Mouse (Mus musculus) megakaryocyte-erythroid progenitor cell, adult 5 weeks (primary cell): Measurements from ENCODE around the gene Tmem258. TPM values are rescaled to one million over a fixed set of nuclear protein-coding genes. Genes with fewer than 3 reads are reported as not detected.

Experiments
- polyA plus RNA-seq: library from polyadenylated mRNA; stranded (reverse); fragments of >175 nt; gene quantifications from 2 replicates; pipeline ENCODE4 v1.2.3, GENCODE M21; 2012

Gene Tmem258
- 20.8 and 31.6 TPM in 2 replicates for polyA plus RNA-seq

DNA sequence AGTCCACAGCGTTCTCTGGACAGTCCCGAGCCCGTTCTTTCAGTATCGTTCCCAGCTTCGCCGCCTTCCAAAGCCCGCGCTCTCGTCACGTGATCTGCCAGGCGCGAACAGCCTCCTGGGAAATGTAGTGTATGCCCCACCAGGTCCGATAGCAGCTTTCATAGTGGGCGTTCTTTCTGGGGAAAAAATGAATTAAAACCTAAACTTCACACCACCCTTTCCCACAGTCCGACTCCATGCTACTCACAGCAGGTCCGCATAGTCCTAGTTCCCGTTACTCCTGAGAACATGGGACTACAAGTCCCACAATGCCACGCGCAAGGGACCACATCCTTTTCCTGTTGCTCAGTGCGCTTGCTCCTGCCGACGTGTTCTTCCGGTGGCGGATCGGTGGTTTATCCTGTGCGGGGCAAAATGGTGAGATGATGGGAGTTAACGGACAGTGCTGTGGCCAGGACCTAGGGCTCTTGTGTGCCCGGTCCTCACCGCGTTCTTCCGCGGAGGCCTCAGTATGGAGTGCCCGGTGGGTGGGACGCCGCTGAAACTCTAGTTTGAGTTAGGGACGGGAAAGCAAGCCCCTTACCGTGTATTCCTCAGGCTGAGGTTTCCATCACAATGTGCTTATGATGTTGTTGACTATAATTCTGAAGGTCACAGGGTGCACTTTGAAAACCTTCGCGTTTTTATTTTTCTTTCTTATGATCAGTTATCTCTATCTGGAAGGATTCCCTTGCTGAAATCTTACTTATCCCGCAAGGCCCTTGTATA lies at the start of gene Tmem258, which contains the start of gene Fen1:
Tmem258 (plus strand) TSS at position 167 of the 768 bp plus-strand sequence.
Fen1 (minus strand) TSS at position 322 of the 768 bp plus-strand sequence.

GRCm38 (mm10) chr19:10182670-10183298 lies 21.0 kb upstream of the Tmem258 start, which contains the start of gene Fads1:
Gene Fads1 (plus strand): TSS chr19:10182888.

DNA sequence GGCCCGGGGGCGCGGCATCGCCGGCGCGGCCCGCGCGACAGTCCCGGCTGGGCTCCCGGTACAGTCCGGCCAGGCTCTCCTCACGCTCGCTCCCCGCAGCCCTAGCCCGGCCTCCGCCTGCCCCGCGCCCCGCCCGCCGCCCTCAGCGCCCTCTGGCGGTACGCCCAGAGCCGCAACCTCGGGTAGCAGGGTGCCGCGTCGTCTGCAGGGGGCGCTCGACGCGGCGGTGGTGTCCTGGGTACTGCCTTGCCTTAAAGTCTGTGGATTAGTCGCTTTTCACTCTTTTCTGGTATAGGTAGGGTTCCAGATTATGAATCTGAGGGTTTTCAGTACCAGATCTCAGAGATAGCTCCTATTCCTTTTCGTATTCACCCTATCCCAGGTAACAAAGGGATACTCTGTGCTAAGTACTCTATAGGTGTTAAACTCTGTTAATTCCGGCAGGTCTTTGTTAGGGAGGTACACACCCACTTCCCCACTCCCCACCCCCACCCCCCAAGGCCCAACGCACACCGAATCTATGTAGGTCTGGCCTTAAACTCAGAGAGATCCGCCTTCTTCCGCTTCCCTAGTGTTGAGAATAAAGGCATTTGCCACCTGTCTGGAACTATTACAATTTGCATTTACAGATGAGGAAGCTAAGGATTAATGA lies 37.0 kb downstream of the Tmem258 start, which contains the start of gene Myrf:
Myrf (minus strand) TSS at position 95 of the 652 bp plus-strand sequence.

Other genes starting within 250 kb of the Tmem258 start
- 9,097 and 9,677 TPM in 2 replicates for gene Fth1, start 223.4 kb upstream of the Tmem258 start, polyA plus RNA-seq
- 0.15 TPM in 1 of 2 replicates, not detected in the other for gene Best1, start 202.4 kb upstream of the Tmem258 start, polyA plus RNA-seq
- 5.8 and 6.9 TPM in 2 replicates for gene Rab3il1, start 202.3 kb upstream of the Tmem258 start, polyA plus RNA-seq
- gene Fads3, start 162.4 kb upstream of the Tmem258 start, polyA plus RNA-seq: 8.5 and 14.8 TPM in 2 replicates
- gene Fads2, start 102.3 kb upstream of the Tmem258 start, polyA plus RNA-seq: 29.3 and 47.5 TPM in 2 replicates
- 35.4 and 39.7 TPM in 2 replicates for gene Fads1, start 21.1 kb upstream of the Tmem258 start, polyA plus RNA-seq
- 55.7 and 59.9 TPM in 2 replicates for gene Fen1, start 155 bp downstream of the Tmem258 start, polyA plus RNA-seq
- 0.08 and 0.09 TPM in 2 replicates for gene Myrf, start 36.7 kb downstream of the Tmem258 start, polyA plus RNA-seq
- gene Dagla, start 100.9 kb downstream of the Tmem258 start, polyA plus RNA-seq: 0.06 and 0.22 TPM in 2 replicates
- gene Syt7, start 185.1 kb downstream of the Tmem258 start, polyA plus RNA-seq: 0.04 TPM in 1 of 2 replicates, not detected in the other